Mouse (Mus musculus): ENCODE measurements at regions not wholly inside any gene's neighbourhood (a gene's known extent, or its start where the extent isn't known, plus 50 kb on each side); places are given as distances from the start of the nearest gene placed in this dataset.

DNA sequence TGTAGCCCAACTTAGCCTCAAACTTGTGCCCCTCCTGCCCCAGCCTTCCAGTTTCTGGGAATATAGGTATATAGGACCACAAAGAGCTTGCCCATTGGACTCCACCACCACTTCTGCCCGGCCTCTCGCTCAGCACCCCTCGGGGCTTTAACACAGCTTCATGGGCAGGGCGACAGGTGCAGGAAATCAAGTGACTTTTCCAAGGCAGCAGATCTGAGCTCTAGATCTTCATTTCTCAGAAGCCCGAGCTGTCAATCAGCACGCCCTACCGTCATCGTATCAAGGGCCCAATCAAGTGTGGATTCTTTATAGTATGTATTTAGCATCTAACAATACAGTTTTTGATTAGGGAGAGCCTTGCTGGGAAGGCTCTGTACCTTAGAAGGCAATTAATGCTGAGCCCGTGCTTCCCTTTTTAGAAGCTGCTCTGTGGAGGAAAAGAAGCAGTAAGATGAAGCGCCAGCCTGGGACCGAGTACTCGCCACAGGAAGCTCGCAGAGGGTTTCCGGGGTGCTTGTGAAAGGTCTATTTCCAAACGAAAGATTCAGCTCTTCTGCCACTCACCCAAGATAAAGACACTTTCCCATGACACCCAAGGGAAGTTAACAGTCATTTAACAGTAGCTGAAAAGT is 56.9 kb upstream of the E2f3 start:
- no peak for DNase-seq (ENCODE audit: low spot score)

DNA sequence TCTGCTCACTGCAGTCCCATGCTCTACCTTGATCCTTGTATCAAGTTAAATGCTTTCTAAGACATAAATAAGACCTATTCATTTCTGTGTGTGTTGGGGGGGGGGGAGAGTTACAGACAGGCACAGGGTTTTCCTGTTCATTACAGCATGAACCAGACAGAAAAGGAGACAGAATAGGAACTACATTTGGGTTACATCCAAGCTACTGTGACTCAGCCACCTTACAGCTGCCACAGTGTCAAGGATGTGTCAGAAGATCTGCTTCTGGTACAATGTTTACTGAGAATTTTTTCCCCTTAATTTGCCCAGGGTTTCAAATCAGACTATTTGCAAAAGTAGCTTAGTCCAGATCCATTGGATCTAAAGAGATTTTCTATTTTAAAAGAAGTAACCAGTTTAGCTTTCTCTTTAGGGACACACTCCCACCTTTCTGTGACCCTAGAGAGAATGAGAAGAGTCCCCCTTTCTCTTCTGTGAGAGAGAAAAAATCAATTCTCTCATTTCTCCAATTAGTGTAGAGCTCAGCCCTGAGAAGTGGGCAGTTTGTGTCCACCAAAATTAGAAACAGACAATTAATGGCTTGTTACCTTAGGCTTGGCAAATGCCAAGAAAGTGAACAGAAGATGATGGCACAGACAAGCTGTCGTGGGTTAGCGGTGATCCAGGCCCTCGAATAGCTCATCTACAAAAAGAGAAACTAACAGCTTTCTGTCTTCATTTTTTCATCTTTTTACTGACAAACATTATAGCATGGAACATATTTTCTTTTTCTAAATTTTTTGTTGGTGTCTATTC is 55.8 kb upstream of the E2f3 start:
- DNase-seq (ENCODE audit: low spot score) = no peak

DNA sequence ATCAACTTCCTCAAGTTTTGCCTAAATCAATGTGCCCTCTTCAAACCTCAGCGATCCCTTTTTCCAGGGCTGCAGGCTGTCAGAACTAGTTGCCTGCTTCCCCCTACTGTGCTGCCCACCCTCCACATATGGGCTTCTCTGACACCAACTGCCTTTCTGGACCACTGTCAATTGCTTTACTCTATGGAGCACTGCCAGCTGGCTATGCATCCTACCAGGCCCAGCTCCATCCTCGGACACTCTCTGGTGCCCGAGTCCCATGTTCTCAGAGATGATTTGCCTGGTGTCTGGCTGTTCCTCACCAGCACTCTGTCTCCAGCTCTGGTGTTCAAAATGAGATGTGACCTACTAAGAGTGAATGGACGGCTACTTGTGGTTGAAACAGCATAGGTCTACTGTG is 54.4 kb upstream of the E2f3 start:
- DNase-seq (ENCODE audit: low spot score) = no peak

DNA sequence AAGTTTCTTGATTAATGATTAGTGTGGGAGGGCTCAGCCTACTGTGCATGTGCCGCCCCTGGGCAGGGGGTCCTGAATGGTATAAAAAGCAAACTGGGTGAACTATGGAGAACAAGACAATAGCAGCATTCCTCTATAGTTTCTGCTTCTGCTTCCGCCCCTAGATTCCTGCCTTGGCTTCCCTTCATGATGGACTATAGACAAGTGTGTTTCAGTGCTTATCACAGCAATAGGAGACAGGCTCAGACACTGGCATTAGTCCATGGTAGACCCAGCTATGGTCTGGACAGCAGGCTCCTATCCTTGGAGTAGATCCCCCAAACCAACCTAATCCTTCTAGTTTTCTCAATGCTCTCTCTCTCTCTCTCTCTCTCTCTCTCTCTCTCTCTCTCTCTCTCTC is 53.9 kb upstream of the E2f3 start:
- DNase-seq (ENCODE audit: low spot score) = no peak

DNA sequence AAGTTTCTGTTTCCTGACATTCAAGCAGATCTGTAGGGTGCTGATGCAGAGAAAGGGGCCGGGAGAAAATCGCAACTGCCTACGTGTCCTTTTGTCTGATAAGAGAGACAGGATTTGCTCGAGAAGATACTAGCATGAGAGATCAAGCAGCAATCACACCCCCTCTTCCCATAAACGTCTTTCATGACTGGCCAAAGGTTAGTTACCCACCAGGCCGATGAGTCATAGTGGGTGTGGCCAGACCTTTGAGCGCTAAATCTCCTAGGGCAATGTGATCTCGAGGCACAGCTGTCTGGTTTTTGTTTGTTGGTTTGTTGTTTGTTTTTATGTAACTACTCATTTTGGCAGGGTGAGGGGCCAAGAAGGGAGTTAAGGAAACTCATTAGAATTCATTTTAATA is 50.7 kb upstream of the E2f3 start:
- DNase-seq (ENCODE audit: low spot score) = no peak

DNA sequence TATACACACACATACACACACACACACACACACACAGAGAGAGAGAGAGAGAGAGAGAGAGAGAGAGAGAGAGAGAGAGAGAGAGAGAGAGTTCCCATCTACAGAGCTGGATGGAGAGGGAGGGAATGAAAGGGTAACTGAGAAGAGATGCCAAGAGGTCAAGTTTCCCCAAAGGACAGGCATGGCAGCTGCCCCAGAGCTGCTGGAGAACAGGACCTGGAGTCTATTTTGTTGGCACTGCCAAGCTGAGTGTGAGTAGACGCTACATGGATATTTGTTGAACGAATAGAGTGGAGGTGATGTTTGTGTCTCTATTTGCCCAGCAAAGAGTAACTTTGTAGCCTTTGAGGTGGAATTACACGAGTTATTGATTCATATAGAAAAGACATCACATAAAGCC is 50.2 kb upstream of the E2f3 start:
- DNase-seq (ENCODE audit: low spot score) = no peak

Measured in embryo, embryonic 10.5 days (tissue).